Mouse (Mus musculus): ENCODE measurements around the gene Foxo6. TPM values are rescaled to one million over a fixed set of nuclear protein-coding genes. Genes with fewer than 3 reads are reported as not detected.

The Foxo6 gene
- polyA plus RNA-seq, 1 experiment from 2014 or later: 0.11 TPM

- no peak overlapping the region for H3K27ac ChIP-seq (replicated peaks; ENCODE audit: low read depth, low read length)
- DNase-seq (ENCODE audit: low spot score): no peak
Observed at GRCm38 (mm10) chr4:120323858-120324257, 36.7 kb upstream of the Foxo6 start.

GRCm38 (mm10) chr4:120323198-120323597 is 36.0 kb upstream of the Foxo6 start:
- H3K4me1 ChIP-seq (ENCODE audit: control insufficient read depth, insufficient read depth, low read length): no peaks in the 10 kb centered on the region
- DNase-seq (ENCODE audit: low spot score) (peak; percentile 54), ATAC-seq (ENCODE audit: insufficient number of reproducible peaks, low FRiP score, low TSS enrichment, low read depth) (no peak)
- no peaks in the 10 kb centered on the region for H3K9me3 ChIP-seq (ENCODE audit: control insufficient read depth, low read length)
- H3K4me2 ChIP-seq (ENCODE audit: low read depth, severe bottlenecking): no peak overlapping the region
- H3K27ac ChIP-seq (replicated peaks; ENCODE audit: low read depth, low read length): no peak overlapping the region
- H3K27me3 ChIP-seq (ENCODE audit: control insufficient read depth, insufficient read depth, low read length): no peaks in the 10 kb centered on the region
- no peak overlapping the region for H3K9ac ChIP-seq (ENCODE audit: low read length)
- no peak overlapping the region for H3K4me3 ChIP-seq (ENCODE audit: low read depth, low read length)
- H3K36me3 ChIP-seq (ENCODE audit: control insufficient read depth, insufficient read depth, low read length): no peaks in the 10 kb centered on the region
- WGBS: 34% methylated on average over 6 of the region's 6 CpGs

More at GRCm38 (mm10) chr4:120323858-120324257, 36.7 kb upstream of the Foxo6 start:
- H3K9me3 ChIP-seq (ENCODE audit: control insufficient read depth, low read length): no peaks in the 10 kb centered on the region
- H3K4me1 ChIP-seq (ENCODE audit: control insufficient read depth, insufficient read depth, low read length): no peaks in the 10 kb centered on the region
- no peak overlapping the region for H3K4me3 ChIP-seq (ENCODE audit: low read depth, low read length)
- no peak overlapping the region for H3K9ac ChIP-seq (ENCODE audit: low read length)
- H3K27me3 ChIP-seq (ENCODE audit: control insufficient read depth, insufficient read depth, low read length): no peaks in the 10 kb centered on the region
- no peak for ATAC-seq (ENCODE audit: insufficient number of reproducible peaks, low FRiP score, low TSS enrichment, low read depth)
- 86% methylated on average over 1 of the region's 1 CpGs for WGBS
- no peak overlapping the region for H3K4me2 ChIP-seq (ENCODE audit: low read depth, severe bottlenecking)
- no peaks in the 10 kb centered on the region for H3K36me3 ChIP-seq (ENCODE audit: control insufficient read depth, insufficient read depth, low read length)

GRCm38 (mm10) chr4:120317541-120317940 is 30.4 kb upstream of the Foxo6 start:
- WGBS: 70% methylated on average over 2 of the region's 2 CpGs
- DNase-seq (ENCODE audit: low spot score) (no peak), ATAC-seq (ENCODE audit: insufficient number of reproducible peaks, low FRiP score, low TSS enrichment, low read depth) (no peak)
- no peaks in the 10 kb centered on the region for H3K36me3 ChIP-seq (ENCODE audit: control insufficient read depth, insufficient read depth, low read length)
- H3K4me2 ChIP-seq (ENCODE audit: low read depth, severe bottlenecking): no peak overlapping the region
- no peaks in the 10 kb centered on the region for H3K27me3 ChIP-seq (ENCODE audit: control insufficient read depth, insufficient read depth, low read length)
- H3K27ac ChIP-seq (replicated peaks; ENCODE audit: low read depth, low read length): no peak overlapping the region
- H3K9me3 ChIP-seq (ENCODE audit: control insufficient read depth, low read length): no peaks in the 10 kb centered on the region
- H3K9ac ChIP-seq (ENCODE audit: low read length): no peak overlapping the region
- H3K4me3 ChIP-seq (ENCODE audit: low read depth, low read length): no peak overlapping the region
- H3K4me1 ChIP-seq (ENCODE audit: control insufficient read depth, insufficient read depth, low read length): no peaks in the 10 kb centered on the region

- H3K4me2 ChIP-seq (ENCODE audit: low read depth, severe bottlenecking): no peak overlapping the region
- no peaks in the 10 kb centered on the region for H3K4me1 ChIP-seq (ENCODE audit: control insufficient read depth, insufficient read depth, low read length)
- H3K36me3 ChIP-seq (ENCODE audit: control insufficient read depth, insufficient read depth, low read length): no peaks in the 10 kb centered on the region
- ATAC-seq (ENCODE audit: insufficient number of reproducible peaks, low FRiP score, low TSS enrichment, low read depth) (no peak), DNase-seq (ENCODE audit: low spot score) (no peak)
- no peaks in the 10 kb centered on the region for H3K27me3 ChIP-seq (ENCODE audit: control insufficient read depth, insufficient read depth, low read length)
- H3K9me3 ChIP-seq (ENCODE audit: control insufficient read depth, low read length): no peaks in the 10 kb centered on the region
- no peak overlapping the region for H3K4me3 ChIP-seq (ENCODE audit: low read depth, low read length)
- no peak overlapping the region for H3K9ac ChIP-seq (ENCODE audit: low read length)
- H3K27ac ChIP-seq (replicated peaks; ENCODE audit: low read depth, low read length): no peak overlapping the region
- 75% methylated on average over 4 of the region's 4 CpGs for WGBS
Observed at GRCm38 (mm10) chr4:120316716-120317115, 29.6 kb upstream of the Foxo6 start.

GRCm38 (mm10) chr4:120314571-120314970 is 27.4 kb upstream of the Foxo6 start:
- H3K36me3 ChIP-seq (ENCODE audit: control insufficient read depth, insufficient read depth, low read length): no peaks in the 10 kb centered on the region
- no peak overlapping the region for H3K27ac ChIP-seq (replicated peaks; ENCODE audit: low read depth, low read length)
- no peaks in the 10 kb centered on the region for H3K9me3 ChIP-seq (ENCODE audit: control insufficient read depth, low read length)
- no peak for DNase-seq (ENCODE audit: low spot score)
- WGBS: 49% methylated on average over 3 of the region's 3 CpGs
- no peak overlapping the region for H3K4me3 ChIP-seq (ENCODE audit: low read depth, low read length)
- no peaks in the 10 kb centered on the region for H3K27me3 ChIP-seq (ENCODE audit: control insufficient read depth, insufficient read depth, low read length)
- H3K4me1 ChIP-seq (ENCODE audit: control insufficient read depth, insufficient read depth, low read length): no peaks in the 10 kb centered on the region
- H3K4me2 ChIP-seq (ENCODE audit: low read depth, severe bottlenecking): no peak overlapping the region
- H3K9ac ChIP-seq (ENCODE audit: low read length): no peak overlapping the region
- no peak for ATAC-seq (ENCODE audit: insufficient number of reproducible peaks, low FRiP score, low TSS enrichment, low read depth)

GRCm38 (mm10) chr4:120313309-120313708 is 26.2 kb upstream of the Foxo6 start:
- no peaks in the 10 kb centered on the region for H3K27me3 ChIP-seq (ENCODE audit: control insufficient read depth, insufficient read depth, low read length)
- no peak overlapping the region for H3K4me3 ChIP-seq (ENCODE audit: low read depth, low read length)
- no peak overlapping the region for H3K27ac ChIP-seq (replicated peaks; ENCODE audit: low read depth, low read length)
- WGBS: 78% methylated on average over 5 of the region's 5 CpGs
- ATAC-seq (ENCODE audit: insufficient number of reproducible peaks, low FRiP score, low TSS enrichment, low read depth): no peak
- no peaks in the 10 kb centered on the region for H3K4me1 ChIP-seq (ENCODE audit: control insufficient read depth, insufficient read depth, low read length)
- no peak overlapping the region for H3K9ac ChIP-seq (ENCODE audit: low read length)
- no peak overlapping the region for H3K4me2 ChIP-seq (ENCODE audit: low read depth, severe bottlenecking)
- no peaks in the 10 kb centered on the region for H3K9me3 ChIP-seq (ENCODE audit: control insufficient read depth, low read length)
- no peak for DNase-seq (ENCODE audit: low spot score)
- H3K36me3 ChIP-seq (ENCODE audit: control insufficient read depth, insufficient read depth, low read length): no peaks in the 10 kb centered on the region

GRCm38 (mm10) chr4:120304580-120304979 is 17.4 kb upstream of the Foxo6 start:
- Histone ChIP-seq H3K27me3 (ENCODE audit: control insufficient read depth, insufficient read depth, low read length) (no peaks in the 10 kb centered on the region), H3K36me3 (ENCODE audit: control insufficient read depth, insufficient read depth, low read length) (no peaks in the 10 kb centered on the region), H3K4me1 (ENCODE audit: control insufficient read depth, insufficient read depth, low read length) (no peaks in the 10 kb centered on the region), H3K4me2 (ENCODE audit: low read depth, severe bottlenecking) (no peak overlapping the region), H3K9ac (ENCODE audit: low read length) (no peak overlapping the region), H3K27ac (replicated peaks; ENCODE audit: low read depth, low read length) (no peak overlapping the region), H3K9me3 (ENCODE audit: control insufficient read depth, low read length) (no peaks in the 10 kb centered on the region), H3K4me3 (ENCODE audit: low read depth, low read length) (no peak overlapping the region)
- no peak for DNase-seq (ENCODE audit: low spot score)
- ATAC-seq (ENCODE audit: insufficient number of reproducible peaks, low FRiP score, low TSS enrichment, low read depth): no peak
- WGBS: 8% methylated on average over 9 of the region's 9 CpGs

GRCm38 (mm10) chr4:120299287-120299686 is 12.1 kb upstream of the Foxo6 start:
- 55% methylated on average over 7 of the region's 7 CpGs for WGBS

GRCm38 (mm10) chr4:120291106-120291822 is 4.1 kb upstream of the Foxo6 start:
- H3K9me3 ChIP-seq (ENCODE audit: control insufficient read depth, low read length): no peaks in the 10 kb centered on the region
- ATAC-seq (ENCODE audit: insufficient number of reproducible peaks, low FRiP score, low TSS enrichment, low read depth): no peak
- DNase-seq (ENCODE audit: low spot score): no peak
- no peaks in the 10 kb centered on the region for H3K36me3 ChIP-seq (ENCODE audit: control insufficient read depth, insufficient read depth, low read length)
- no peak overlapping the region for H3K27ac ChIP-seq (replicated peaks; ENCODE audit: low read depth, low read length)
- peaks cover 12% of the 10 kb centered on the region for H3K27me3 ChIP-seq (ENCODE audit: control insufficient read depth, insufficient read depth, low read length)
- 81% methylated on average over 11 of the region's 11 CpGs for WGBS
- H3K4me3 ChIP-seq (ENCODE audit: low read depth, low read length): no peak overlapping the region
- H3K9ac ChIP-seq (ENCODE audit: low read length): no peak overlapping the region
- no peak overlapping the region for H3K4me2 ChIP-seq (ENCODE audit: low read depth, severe bottlenecking)
- peaks cover 10% of the 10 kb centered on the region for H3K4me1 ChIP-seq (ENCODE audit: control insufficient read depth, insufficient read depth, low read length)

More at GRCm38 (mm10) chr4:120299287-120299686, 12.1 kb upstream of the Foxo6 start:
- Histone ChIP-seq H3K9me3 (ENCODE audit: control insufficient read depth, low read length) (no peaks in the 10 kb centered on the region), H3K4me1 (ENCODE audit: control insufficient read depth, insufficient read depth, low read length) (no peaks in the 10 kb centered on the region), H3K4me2 (ENCODE audit: low read depth, severe bottlenecking) (no peak overlapping the region), H3K36me3 (ENCODE audit: control insufficient read depth, insufficient read depth, low read length) (no peaks in the 10 kb centered on the region), H3K4me3 (ENCODE audit: low read depth, low read length) (no peak overlapping the region), H3K27me3 (ENCODE audit: control insufficient read depth, insufficient read depth, low read length) (no peaks in the 10 kb centered on the region), H3K27ac (replicated peaks; ENCODE audit: low read depth, low read length) (no peak overlapping the region), H3K9ac (ENCODE audit: low read length) (no peak overlapping the region)
- ATAC-seq (ENCODE audit: insufficient number of reproducible peaks, low FRiP score, low TSS enrichment, low read depth) (no peak), DNase-seq (ENCODE audit: low spot score) (no peak)
